Mouse (Mus musculus) heart, embryonic 11.5 days (tissue): ENCODE data around the gene Hsph1. TPM values are rescaled to one million over a fixed set of nuclear protein-coding genes. Genes with fewer than 3 reads are reported as not detected.

Experiments used
- ATAC-seq: fragments of 200-750 bp; cut with Nextera tagmentation; replicated peaks from 2 replicates; pipeline ENCODE4 v1.8.0; 2017; ENCODE audit warnings: moderate library complexity; ENCODE audit not compliant: insufficient number of reproducible peaks, low FRiP score, low TSS enrichment
- H3K27ac ChIP-seq: fragments of 300-500 bp; sonication (generic); 2 replicates; pipeline ENCODE4 v1.5.1; 2014; ENCODE audit warnings: mild to moderate bottlenecking, low read depth, low read length
- H3K27me3 ChIP-seq: fragments of 300-500 bp; sonication (generic); 2 replicates; pipeline ENCODE4 v1.6.1; 2014; ENCODE audit warnings: mild to moderate bottlenecking, low read length, mixed read lengths; ENCODE audit not compliant: control insufficient read depth, insufficient read depth
- H3K36me3 ChIP-seq: fragments of 300-500 bp; sonication (generic); 2 replicates; pipeline ENCODE4 v1.6.1; 2014; ENCODE audit warnings: mild to moderate bottlenecking, low read length, moderate library complexity, mixed read lengths; ENCODE audit not compliant: control insufficient read depth, insufficient read depth
- H3K4me1 ChIP-seq: fragments of 300-500 bp; sonication (generic); 2 replicates; pipeline ENCODE4 v1.6.1; 2014; ENCODE audit warnings: low read length; ENCODE audit not compliant: control insufficient read depth, insufficient read depth
- H3K4me2 ChIP-seq: fragments of 300-500 bp; sonication (generic); 2 replicates; pipeline ENCODE4 v1.6.1; 2014; ENCODE audit warnings: mild to moderate bottlenecking, moderate library complexity
- H3K4me3 ChIP-seq: fragments of 300-500 bp; sonication (generic); 2 replicates; pipeline ENCODE4 v1.5.1; 2014; ENCODE audit warnings: low read depth, low read length
- H3K9ac ChIP-seq: fragments of 300-500 bp; sonication (generic); 2 replicates; pipeline ENCODE4 v1.6.1; 2014; ENCODE audit warnings: mild to moderate bottlenecking, low read depth, low read length, moderate library complexity
- H3K9me3 ChIP-seq: fragments of 300-500 bp; sonication (generic); replicated peaks from 2 replicates; pipeline ENCODE4 v1.6.1; 2016; ENCODE audit warnings: low read length; ENCODE audit not compliant: control insufficient read depth
- WGBS: fragments of 180-500 bp; shearing (Covaris S2); extraction: QIAGEN DNeasy Blood & Tissue Kit; methylation state at CpG from one replicate; pipeline ENCODE4 v1.1.7; 2014; ENCODE audit not compliant: insufficient replicate concordance; 5-methylcytosine and 5-hydroxymethylcytosine counted together
- polyA plus RNA-seq: library from polyadenylated mRNA; unstranded; fragments of >200 nt; fragmentation: Nextera tagmentation; extraction: Ambion mirVana; gene quantifications from 2 replicates; pipeline ENCODE4 v1.2.1, GENCODE M21; 2014

Hsph1 gene
- polyA plus RNA-seq, result 55.2 and 57.4 TPM in 2 replicates

GRCm38 (mm10) chr5:149636075-149636920, at the start of gene Hsph1:
TSS of gene Hsph1 (minus strand) at chr5:149636376.
- peaks cover 8% of the 10 kb centered on the region; the same call in 1 of the 2 replicates for H3K4me1 ChIP-seq
- H3K9me3 ChIP-seq, result no peaks in the 10 kb centered on the region
- peaks cover 3% of the 10 kb centered on the region; the same call in 1 of the 2 replicates for H3K36me3 ChIP-seq
- H3K4me3 ChIP-seq, result peak within 1 kb of the TSS; percentile 78
- under 1% methylated on average over 60 of the region's 60 CpGs for WGBS
- no peaks in the 10 kb centered on the region for H3K27me3 ChIP-seq
- peak within 1 kb of the TSS; percentile 79 for H3K27ac ChIP-seq
- H3K4me2 ChIP-seq, result peak within 1 kb of the TSS; percentile 81
- ATAC-seq, result peak; percentile 99
- peak within 1 kb of the TSS; percentile 82 for H3K9ac ChIP-seq

- ATAC-seq, result no peak
- Histone ChIP-seq H3K27ac (no peak overlapping the region), H3K9ac (no peak overlapping the region), H3K4me3 (no peak overlapping the region), H3K4me2 (no peak overlapping the region), H3K36me3 (no peaks in the 10 kb centered on the region), H3K9me3 (no peaks in the 10 kb centered on the region), H3K27me3 (0 out of 2 replicates have a peak, but pooled peaks cover 3% of the 10 kb centered on the region), H3K4me1 (peaks cover 5% of the 10 kb centered on the region; the same call in 1 of the 2 replicates)
- 76% methylated on average over 5 of the region's 5 CpGs for WGBS
These were observed 44.8 kb upstream of the Hsph1 start for GRCm38 (mm10) chr5:149680946-149681345.

GRCm38 (mm10) chr5:149679886-149680285, 43.7 kb upstream of the Hsph1 start:
- 71% methylated on average over 7 of the region's 7 CpGs for WGBS
- H3K4me2 ChIP-seq, result 0 out of 2 replicates have a peak overlapping the region, but pooled peaks have one; percentile 92
- 0 out of 2 replicates have a peak, but pooled peaks cover 3% of the 10 kb centered on the region for H3K27me3 ChIP-seq

GRCm38 (mm10) chr5:149679362-149679761, 43.2 kb upstream of the Hsph1 start:
- Histone ChIP-seq H3K9me3 (no peaks in the 10 kb centered on the region), H3K9ac (peak overlapping the region; percentile 89; the same call in 1 of the 2 replicates), H3K4me2 (peak overlapping the region; percentile 92), H3K27me3 (0 out of 2 replicates have a peak, but pooled peaks cover 3% of the 10 kb centered on the region), H3K4me3 (peak overlapping the region; percentile 77), H3K4me1 (peaks cover 5% of the 10 kb centered on the region; the same call in 1 of the 2 replicates), H3K36me3 (no peaks in the 10 kb centered on the region), H3K27ac (no peak overlapping the region)
- no peak for ATAC-seq
- WGBS, result 10% methylated on average over 12 of the region's 12 CpGs

More at GRCm38 (mm10) chr5:149679886-149680285, 43.7 kb upstream of the Hsph1 start:
- no peaks in the 10 kb centered on the region for H3K36me3 ChIP-seq
- H3K27ac ChIP-seq, result no peak overlapping the region
- H3K4me1 ChIP-seq, result peaks cover 5% of the 10 kb centered on the region; the same call in 1 of the 2 replicates
- no peaks in the 10 kb centered on the region for H3K9me3 ChIP-seq
- H3K4me3 ChIP-seq, result no peak overlapping the region
- no peak overlapping the region for H3K9ac ChIP-seq
- ATAC-seq, result no peak

- 0 out of 2 replicates have a peak, but pooled peaks cover 3% of the 10 kb centered on the region for H3K27me3 ChIP-seq
- no peaks in the 10 kb centered on the region for H3K36me3 ChIP-seq
- peak overlapping the region; percentile 77 for H3K4me3 ChIP-seq
- peak overlapping the region; percentile 89 for H3K9ac ChIP-seq
- H3K4me1 ChIP-seq, result peaks cover 5% of the 10 kb centered on the region; the same call in 1 of the 2 replicates
- H3K4me2 ChIP-seq, result peak overlapping the region; percentile 92
- WGBS, result 2% methylated on average over 15 of the region's 15 CpGs
- no peak overlapping the region for H3K27ac ChIP-seq
- ATAC-seq, result peak; percentile 15; the same call in 1 of the 2 replicates
- H3K9me3 ChIP-seq, result no peaks in the 10 kb centered on the region
These were observed 42.8 kb upstream of the Hsph1 start for GRCm38 (mm10) chr5:149678990-149679348.

GRCm38 (mm10) chr5:149678100-149678989, 42.2 kb upstream of the Hsph1 start, which contains the start of gene B3glct:
TSS of gene B3glct (plus strand) at chr5:149678230.
- peak within 1 kb of the TSS; percentile 70 for H3K27ac ChIP-seq
- H3K27me3 ChIP-seq, result 0 out of 2 replicates have a peak, but pooled peaks cover 3% of the 10 kb centered on the region
- peak within 1 kb of the TSS; percentile 77 for H3K4me3 ChIP-seq
- H3K9ac ChIP-seq, result peak within 1 kb of the TSS; percentile 89
- H3K4me1 ChIP-seq, result peaks cover 5% of the 10 kb centered on the region; the same call in 1 of the 2 replicates
- H3K9me3 ChIP-seq, result no peaks in the 10 kb centered on the region
- H3K4me2 ChIP-seq, result peak within 1 kb of the TSS; percentile 92
- no peaks in the 10 kb centered on the region for H3K36me3 ChIP-seq
- peak; percentile 97 for ATAC-seq
- 0% methylated on average over 62 of the region's 106 CpGs for WGBS

- Histone ChIP-seq H3K9me3 (no peaks in the 10 kb centered on the region), H3K4me1 (peaks cover 5% of the 10 kb centered on the region; the same call in 1 of the 2 replicates), H3K4me2 (no peak overlapping the region), H3K27me3 (0 out of 2 replicates have a peak, but pooled peaks cover 3% of the 10 kb centered on the region), H3K9ac (no peak overlapping the region), H3K36me3 (no peaks in the 10 kb centered on the region), H3K27ac (no peak overlapping the region), H3K4me3 (no peak overlapping the region)
- WGBS, result 91% methylated on average over 3 of the region's 3 CpGs
- ATAC-seq, result no peak
These were observed 41.0 kb upstream of the Hsph1 start for GRCm38 (mm10) chr5:149677196-149677595.

GRCm38 (mm10) chr5:149663417-149663816, 27.2 kb upstream of the Hsph1 start:
- ATAC-seq, result no peak
- Histone ChIP-seq H3K27me3 (no peaks in the 10 kb centered on the region), H3K4me3 (no peak overlapping the region), H3K9ac (no peak overlapping the region), H3K4me2 (no peak overlapping the region), H3K27ac (no peak overlapping the region), H3K4me1 (no peaks in the 10 kb centered on the region), H3K9me3 (0 out of 2 replicates have a peak, but pooled peaks cover 2% of the 10 kb centered on the region), H3K36me3 (no peaks in the 10 kb centered on the region)
- WGBS, result 60% methylated on average over 5 of the region's 5 CpGs
